Mouse (Mus musculus) large intestine, adult 2 months (tissue): ENCODE data around the gene Dcun1d5. TPM values are rescaled to one million over a fixed set of nuclear protein-coding genes. Genes with fewer than 3 reads are reported as not detected.

Experiments
- polyA plus RNA-seq: library from polyadenylated mRNA; depleted of rRNA; stranded (reverse); fragments of >200 nt; gene quantifications from 2 replicates; pipeline ENCODE4 v1.2.3, GENCODE M21; 2012; rRNA removed

The Dcun1d5 gene
- polyA plus RNA-seq, 1 experiment: 8.7 TPM

Other genes with a start within 250 kb of the Dcun1d5 start
- 0.25 and 0.43 TPM in 2 replicates for gene Dync2h1, start 74 bp upstream of the Dcun1d5 start, polyA plus RNA-seq
- 0.98 and 2.3 TPM in 2 replicates for gene Mmp13, start 88.0 kb downstream of the Dcun1d5 start, polyA plus RNA-seq
- 0.19 and 0.21 TPM in 2 replicates for gene Mmp12, start 159.9 kb downstream of the Dcun1d5 start, polyA plus RNA-seq
- not detected in 2 replicates for gene Mmp1b, start 203.5 kb downstream of the Dcun1d5 start, polyA plus RNA-seq